Mouse (Mus musculus) lung, postnatal 4 days (tissue): ENCODE measurements around the gene Ing3.

ENCODE experiments used
- DNase-seq, 2 experiments: peaks; one replicate each; pipeline ENCODE4 v3.0.0; 2021

The Ing3 gene

GRCm38 (mm10) chr6:21949226-21949731, at the start of gene Ing3:
Gene Ing3 (plus strand): TSS chr6:21949571.
- DNase-seq = peak; percentile 98 to 99

- no peak for DNase-seq
Measured at GRCm38 (mm10) chr6:21909720-21910119, 39.7 kb upstream of the Ing3 start.

GRCm38 (mm10) chr6:21910804-21911203, 38.6 kb upstream of the Ing3 start:
- DNase-seq = no peak

GRCm38 (mm10) chr6:21916591-21916990, 32.8 kb upstream of the Ing3 start:
- DNase-seq = no peak

GRCm38 (mm10) chr6:21924150-21924549, 25.2 kb upstream of the Ing3 start:
- no peak for DNase-seq

- no peak for DNase-seq
Measured at GRCm38 (mm10) chr6:21937981-21938635, 11.3 kb upstream of the Ing3 start.

- DNase-seq = peak; percentile 98
Measured at GRCm38 (mm10) chr6:21949771-21950448, 539 bp downstream of the Ing3 start.

- no peak for DNase-seq
Measured at GRCm38 (mm10) chr6:21950676-21951075, 1.3 kb downstream of the Ing3 start.

GRCm38 (mm10) chr6:21955468-21955867, 6.1 kb downstream of the Ing3 start:
- no peak for DNase-seq

- no peak for DNase-seq
Measured at GRCm38 (mm10) chr6:21958922-21959321, 9.6 kb downstream of the Ing3 start.

GRCm38 (mm10) chr6:21959909-21960308, 10.5 kb downstream of the Ing3 start:
- no peak for DNase-seq

- no peak for DNase-seq
Measured at GRCm38 (mm10) chr6:21977532-21977931, 28.2 kb downstream of the Ing3 start.

GRCm38 (mm10) chr6:21981114-21981513, 31.7 kb downstream of the Ing3 start:
- no peak for DNase-seq

GRCm38 (mm10) chr6:21984990-21985731, 35.8 kb downstream of the Ing3 start:
- peak in 1 of 2 experiments; percentile 72 for DNase-seq

- DNase-seq = peak; percentile 71 to 80
Measured at GRCm38 (mm10) chr6:21985732-21986540, 36.6 kb downstream of the Ing3 start, which contains the start of gene Cped1. Gene Cped1 (plus strand): TSS chr6:21985916.

- DNase-seq = peak; percentile 34 to 49
Measured at GRCm38 (mm10) chr6:21986660-21987331, 37.4 kb downstream of the Ing3 start.

GRCm38 (mm10) chr6:21987554-21987953, 38.2 kb downstream of the Ing3 start:
- DNase-seq = no peak

GRCm38 (mm10) chr6:21988296-21988695, 38.9 kb downstream of the Ing3 start:
- DNase-seq = no peak

- DNase-seq = no peak
Measured at GRCm38 (mm10) chr6:21989081-21989480, 39.7 kb downstream of the Ing3 start.

- no peak for DNase-seq
Measured at GRCm38 (mm10) chr6:21990181-21991135, 41.1 kb downstream of the Ing3 start.

GRCm38 (mm10) chr6:21991151-21991550, 41.8 kb downstream of the Ing3 start:
- no peak for DNase-seq
